Mouse (Mus musculus) forebrain, embryonic 16.5 days (tissue): ENCODE results near the gene Copg2. TPM values are rescaled to one million over a fixed set of nuclear protein-coding genes. Genes with fewer than 3 reads are reported as not detected.

Experiments
- ATAC-seq: fragments of 200-750 bp; cut with Nextera tagmentation; 2 replicates; pipeline ENCODE4 v1.8.0; 2017; ENCODE audit warnings: mild to moderate bottlenecking, moderate library complexity
- H3K27ac ChIP-seq: fragments of 300-500 bp; sonication (generic); 2 replicates; pipeline ENCODE4 v1.5.1; 2014; ENCODE audit warnings: low read length, control low read depth
- H3K27me3 ChIP-seq: fragments of 300-500 bp; sonication (generic); replicated peaks from 2 replicates; pipeline ENCODE4 v1.6.1; 2014; ENCODE audit warnings: low read length; ENCODE audit not compliant: control insufficient read depth, insufficient read depth
- H3K36me3 ChIP-seq: fragments of 300-500 bp; sonication (generic); 2 replicates; pipeline ENCODE4 v1.6.1; 2014; ENCODE audit not compliant: control insufficient read depth, insufficient read depth
- H3K4me1 ChIP-seq: fragments of 300-500 bp; sonication (generic); replicated peaks from 2 replicates; pipeline ENCODE4 v1.6.1; 2014; ENCODE audit warnings: low read length; ENCODE audit not compliant: control insufficient read depth, insufficient read depth
- H3K4me2 ChIP-seq: fragments of 300-500 bp; sonication (generic); 2 replicates; pipeline ENCODE4 v1.6.1; 2014; ENCODE audit warnings: mild to moderate bottlenecking, low read length, control low read depth
- H3K4me3 ChIP-seq: fragments of 300-500 bp; sonication (generic); replicated peaks from 2 replicates; pipeline ENCODE4 v1.5.1; 2014; ENCODE audit warnings: mild to moderate bottlenecking, low read length, control low read depth
- H3K9ac ChIP-seq: fragments of 300-500 bp; sonication (generic); replicated peaks from 2 replicates; pipeline ENCODE4 v1.6.1; 2014; ENCODE audit warnings: low read depth, low read length, control low read depth
- H3K9me3 ChIP-seq: fragments of 300-500 bp; sonication (generic); 2 replicates; pipeline ENCODE4 v1.6.1; 2016; ENCODE audit warnings: low read length; ENCODE audit not compliant: control insufficient read depth
- WGBS: fragments of 180-500 bp; shearing (Covaris S2); extraction: QIAGEN DNeasy Blood & Tissue Kit; methylation state at CpG from one replicate; pipeline ENCODE4 v1.1.7; 2014; 5-methylcytosine and 5-hydroxymethylcytosine counted together
- polyA plus RNA-seq: library from polyadenylated mRNA; unstranded; fragments of >200 nt; fragmentation: Nextera tagmentation; extraction: Ambion mirVana; gene quantifications from 2 replicates; pipeline ENCODE4 v1.2.1, GENCODE M21; 2015

Copg2 gene
- polyA plus RNA-seq, 1 experiment from 2014 or later = 31.1 TPM

DNA sequence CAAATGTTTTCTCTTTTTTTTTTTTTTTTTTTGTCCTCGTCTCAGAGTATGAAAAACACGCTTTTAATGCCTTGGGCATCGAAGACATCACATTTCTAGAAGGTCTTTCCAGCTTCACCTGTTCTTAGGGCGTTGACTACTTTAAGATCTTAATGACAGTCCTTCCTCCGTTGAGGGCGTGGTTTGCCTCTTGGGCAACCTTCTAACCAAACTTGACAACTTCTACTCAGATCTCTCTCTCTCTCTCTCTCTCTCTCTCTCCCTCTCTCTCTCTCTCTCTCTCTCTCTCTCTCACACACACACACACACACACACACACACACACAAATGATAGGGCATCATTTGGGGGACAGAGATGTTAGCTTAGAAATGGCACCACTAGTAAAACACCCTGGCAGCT lies 926 bp upstream of the Copg2 start:
- H3K9ac ChIP-seq = no peak overlapping the region
- peaks cover 13% of the 10 kb centered on the region for H3K4me1 ChIP-seq
- no peaks in the 10 kb centered on the region for H3K27me3 ChIP-seq
- no peak overlapping the region for H3K4me2 ChIP-seq
- H3K36me3 ChIP-seq = peaks cover 2% of the 10 kb centered on the region; the same call in 1 of the 2 replicates
- 84% methylated on average over 6 of the region's 6 CpGs for WGBS
- H3K9me3 ChIP-seq = no peaks in the 10 kb centered on the region
- no peak overlapping the region for H3K4me3 ChIP-seq
- no peak overlapping the region for H3K27ac ChIP-seq
- no peak for ATAC-seq

- H3K36me3 ChIP-seq = peaks cover 2% of the 10 kb centered on the region; the same call in 1 of the 2 replicates
- H3K9me3 ChIP-seq = no peaks in the 10 kb centered on the region
- H3K27ac ChIP-seq = peak overlapping the region; percentile 96
- WGBS = 21% methylated on average over 8 of the region's 8 CpGs
- H3K27me3 ChIP-seq = no peaks in the 10 kb centered on the region
- H3K4me2 ChIP-seq = peak overlapping the region; percentile 77
- peak overlapping the region; percentile 87 for H3K9ac ChIP-seq
- ATAC-seq = no peak
- peaks cover 13% of the 10 kb centered on the region for H3K4me1 ChIP-seq
- H3K4me3 ChIP-seq = peak overlapping the region; percentile 82
These were observed 363 bp upstream of the Copg2 start for GRCm38 (mm10) chr6:30896986-30897327.

DNA sequence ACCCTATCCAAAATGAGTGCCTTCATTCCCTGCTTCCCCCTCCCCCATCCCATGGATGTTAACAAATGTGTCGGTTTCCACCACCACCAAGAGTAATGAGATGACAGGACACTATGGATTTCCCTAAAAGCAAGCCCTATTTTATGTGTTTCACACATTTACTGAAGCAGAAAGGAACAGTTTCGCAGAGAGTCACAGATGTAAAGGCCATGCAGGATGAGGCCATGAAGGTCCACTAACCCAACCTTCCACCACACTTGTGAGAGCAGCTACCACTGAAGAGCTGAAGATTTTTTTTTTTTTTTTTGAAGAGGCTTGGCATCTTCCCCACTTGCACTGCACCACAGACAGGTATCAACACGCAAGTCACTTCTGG lies 787 bp downstream of the Copg2 start:
- peak overlapping the region; percentile 82 for H3K4me3 ChIP-seq
- peak overlapping the region; percentile 77 for H3K4me2 ChIP-seq
- 17% methylated on average over 3 of the region's 3 CpGs for WGBS
- H3K4me1 ChIP-seq = peaks cover 13% of the 10 kb centered on the region
- peak overlapping the region; percentile 87 for H3K9ac ChIP-seq
- H3K9me3 ChIP-seq = no peaks in the 10 kb centered on the region
- H3K27me3 ChIP-seq = no peaks in the 10 kb centered on the region
- peaks cover 2% of the 10 kb centered on the region; the same call in 1 of the 2 replicates for H3K36me3 ChIP-seq
- peak overlapping the region; percentile 96 for H3K27ac ChIP-seq
- no peak for ATAC-seq

DNA sequence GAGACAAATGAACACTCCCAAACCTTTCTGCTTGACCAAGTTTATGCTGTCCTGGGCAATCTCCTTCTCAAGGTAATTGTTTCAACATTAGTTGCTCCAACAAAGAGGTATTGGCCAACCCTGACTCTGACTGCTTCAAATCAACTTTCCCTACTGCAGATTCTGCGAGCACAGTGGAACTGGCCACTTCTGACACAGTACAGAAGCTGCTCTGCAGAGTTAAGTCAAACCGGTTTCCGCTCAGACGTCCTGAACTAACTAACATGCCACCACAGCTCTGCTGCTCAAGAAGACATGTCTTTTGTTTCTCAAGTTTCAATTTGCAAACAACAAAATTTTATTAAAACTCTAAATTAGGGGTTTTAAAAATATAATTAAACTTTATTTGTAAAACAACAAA lies 3.5 kb downstream of the Copg2 start:
- H3K9me3 ChIP-seq = no peaks in the 10 kb centered on the region
- no peak overlapping the region for H3K4me3 ChIP-seq
- no peak overlapping the region for H3K9ac ChIP-seq
- WGBS = 84% methylated on average over 4 of the region's 4 CpGs
- no peak overlapping the region for H3K4me2 ChIP-seq
- peaks cover 13% of the 10 kb centered on the region for H3K4me1 ChIP-seq
- no peaks in the 10 kb centered on the region for H3K27me3 ChIP-seq
- H3K36me3 ChIP-seq = peaks cover 2% of the 10 kb centered on the region; the same call in 1 of the 2 replicates
- no peak overlapping the region for H3K27ac ChIP-seq
- no peak for ATAC-seq

DNA sequence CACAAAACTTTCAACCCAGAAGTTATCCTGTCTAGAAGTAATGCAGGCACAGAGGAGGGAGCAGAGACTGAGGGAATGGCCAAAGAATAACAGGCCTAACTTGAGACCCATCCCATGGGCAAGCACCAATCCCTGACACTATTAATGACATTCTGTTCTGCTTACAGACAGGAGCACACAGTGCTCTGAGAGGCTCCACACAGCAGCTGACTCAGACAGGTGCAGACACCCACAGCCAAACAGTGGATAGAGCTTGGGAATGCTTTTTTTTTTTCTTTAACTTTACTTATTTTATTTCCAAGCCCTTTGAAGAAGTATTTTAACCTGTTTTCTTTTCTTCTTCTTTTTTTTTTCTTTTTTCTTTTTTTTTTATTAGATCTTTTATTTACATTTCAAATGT lies 4.8 kb downstream of the Copg2 start:
- Histone ChIP-seq H3K27ac (no peak overlapping the region), H3K4me3 (no peak overlapping the region), H3K36me3 (peaks cover 2% of the 10 kb centered on the region; the same call in 1 of the 2 replicates), H3K4me2 (no peak overlapping the region), H3K4me1 (peaks cover 9% of the 10 kb centered on the region), H3K9ac (no peak overlapping the region), H3K9me3 (no peaks in the 10 kb centered on the region), H3K27me3 (no peaks in the 10 kb centered on the region)
- no peak for ATAC-seq

- H3K9ac ChIP-seq = no peak overlapping the region
- H3K4me3 ChIP-seq = no peak overlapping the region
- ATAC-seq = no peak
- no peak overlapping the region for H3K4me2 ChIP-seq
- no peaks in the 10 kb centered on the region for H3K4me1 ChIP-seq
- H3K27ac ChIP-seq = no peak overlapping the region
- no peaks in the 10 kb centered on the region for H3K9me3 ChIP-seq
- H3K27me3 ChIP-seq = no peaks in the 10 kb centered on the region
- H3K36me3 ChIP-seq = peaks cover 3% of the 10 kb centered on the region
- 89% methylated on average over 3 of the region's 3 CpGs for WGBS
These were observed 11.7 kb downstream of the Copg2 start for GRCm38 (mm10) chr6:30884856-30885255.

- ATAC-seq = peak; percentile 33; the same call in 1 of the 2 replicates
- Histone ChIP-seq H3K9ac (no peak overlapping the region), H3K36me3 (peaks cover 3% of the 10 kb centered on the region), H3K4me1 (no peaks in the 10 kb centered on the region), H3K9me3 (no peaks in the 10 kb centered on the region), H3K4me3 (no peak overlapping the region), H3K27ac (no peak overlapping the region), H3K27me3 (no peaks in the 10 kb centered on the region), H3K4me2 (no peak overlapping the region)
- 70% methylated on average over 4 of the region's 4 CpGs for WGBS
These were observed 13.1 kb downstream of the Copg2 start for GRCm38 (mm10) chr6:30883491-30883890.

DNA sequence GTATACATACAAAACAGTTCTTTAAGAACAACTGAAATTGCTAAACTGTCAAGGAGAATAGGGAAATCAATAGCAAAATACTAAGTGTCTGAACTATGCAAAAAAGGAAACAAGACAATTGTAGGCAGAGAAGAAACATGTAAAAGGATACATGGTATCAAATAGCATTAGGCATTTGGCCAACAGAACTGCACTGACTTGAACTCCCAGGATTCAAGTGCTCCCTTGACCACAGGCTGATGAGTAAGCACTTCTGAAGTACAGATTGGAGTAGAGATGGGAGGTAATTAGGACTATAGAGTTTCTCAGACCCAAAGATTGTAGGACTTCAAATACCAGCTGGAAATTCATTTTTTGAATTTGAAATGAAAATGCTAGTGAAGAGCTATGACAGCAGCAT lies 19.9 kb downstream of the Copg2 start:
- Histone ChIP-seq H3K27ac (no peak overlapping the region), H3K9ac (no peak overlapping the region), H3K4me1 (no peaks in the 10 kb centered on the region), H3K9me3 (no peaks in the 10 kb centered on the region; the same call in 1 of the 2 replicates), H3K27me3 (no peaks in the 10 kb centered on the region), H3K4me3 (no peak overlapping the region), H3K4me2 (no peak overlapping the region), H3K36me3 (peaks cover 9% of the 10 kb centered on the region)
- ATAC-seq = no peak

GRCm38 (mm10) chr6:30866501-30866900 lies 30.1 kb downstream of the Copg2 start:
- Histone ChIP-seq H3K9ac (no peak overlapping the region), H3K9me3 (no peaks in the 10 kb centered on the region), H3K36me3 (no peaks in the 10 kb centered on the region), H3K27me3 (no peaks in the 10 kb centered on the region), H3K4me3 (no peak overlapping the region), H3K4me2 (no peak overlapping the region), H3K4me1 (no peaks in the 10 kb centered on the region), H3K27ac (no peak overlapping the region)
- 100% methylated on average over 1 of the region's 1 CpGs for WGBS
- ATAC-seq = no peak

- Histone ChIP-seq H3K4me2 (no peak overlapping the region), H3K9me3 (no peaks in the 10 kb centered on the region), H3K4me1 (no peaks in the 10 kb centered on the region), H3K27ac (no peak overlapping the region), H3K27me3 (no peaks in the 10 kb centered on the region), H3K4me3 (no peak overlapping the region), H3K36me3 (no peaks in the 10 kb centered on the region), H3K9ac (no peak overlapping the region)
- WGBS = 88% methylated on average over 3 of the region's 3 CpGs
- ATAC-seq = no peak
These were observed 31.4 kb downstream of the Copg2 start for GRCm38 (mm10) chr6:30865031-30865678.
